11 mouse cellular contexts compared by ENCODE assay signal in genomic region chr16:32524244-32524615, GRCm38 (mm10). TPM values are rescaled to one million over a fixed set of nuclear protein-coding genes. Genes with fewer than 3 reads are reported as not detected.
DNase-seq lines count a peak whose midpoint lies in the region; ATAC-seq and TF ChIP-seq lines count a peak whose summit lies in the region.
"Had no signal": no experiment of that assay in that cellular context is flagged by ENCODE, and none has a peak within 500 bp of the region (broad histone marks: within the 10 kb centered on the region; RNA-seq: fewer than 3 reads in every experiment).

No protein-coding gene starts in this region.

- no peaks in the 10 kb centered on the region for H3K9me3 ChIP-seq in hindbrain, embryonic 10.5 days
- H3K9me3 ChIP-seq in midbrain, postnatal 0 days (ENCODE audit: low read length) = no peaks in the 10 kb centered on the region
- H3K9me3 ChIP-seq: megakaryocyte, embryonic 14.5 days had no signal

- no peak for DNase-seq in heart, adult 2 months
- DNase-seq in heart, postnatal 25 days (ENCODE audit: low spot score) = no peak
- DNase-seq in adrenal gland, adult 8-10 months = peak; percentile 71
- DNase-seq in hindbrain, embryonic 10.5 days (ENCODE audit: low spot score) = no peak
- DNase-seq in midbrain, postnatal 0 days (ENCODE audit: low spot score) = peak; percentile 19
- no peak for DNase-seq in testis, postnatal 14 days (ENCODE audit: low spot score)
- DNase-seq in kidney, postnatal 4 days = no peak
- no peak for DNase-seq in ovary, postnatal 36 days (ENCODE audit: low spot score)
- DNase-seq: kidney, adult 8-10 months had no signal

- 42% methylated on average over 5 of the region's 5 CpGs for WGBS in heart, adult 2 months
- WGBS in hindbrain, embryonic 10.5 days = 72% methylated on average over 5 of the region's 5 CpGs
- 44% methylated on average over 5 of the region's 5 CpGs for WGBS in midbrain, postnatal 0 days

- ATAC-seq in midbrain, postnatal 0 days (ENCODE audit: low FRiP score) = no peak

- H3K36me3 ChIP-seq in heart, adult 2 months (ENCODE audit: control insufficient read depth, insufficient read depth, low read length) = no peaks in the 10 kb centered on the region
- no peaks in the 10 kb centered on the region for H3K36me3 ChIP-seq in hindbrain, embryonic 10.5 days
- H3K36me3 ChIP-seq in midbrain, postnatal 0 days (ENCODE audit: insufficient read depth, low read length) = no peaks in the 10 kb centered on the region

- TF ChIP-seq CTCF in heart, adult 2 months (IDR thresholded peaks at IDR 0.05) = no peak
- TF ChIP-seq CTCF in midbrain, postnatal 0 days (IDR thresholded peaks at IDR 0.05) = no peak

- intact Hi-C loops in heart, adult 2 months (cut with DNase I) = loop anchor here (5.0 kb wide), 1 partner anchor 83 kb away; the partner anchor contains the start of gene Tfrc
- intact Hi-C loops in heart, postnatal 25 days (cut with DNase I) = no loop called here

- H3K4me2 ChIP-seq in midbrain, postnatal 0 days (ENCODE audit: low read depth, low read length, poor library complexity, severe bottlenecking) = no peak overlapping the region

- H3K27ac ChIP-seq in heart, adult 2 months = peak overlapping the region; percentile 81
- peak overlapping the region; percentile 57; the same call in 1 of the 2 replicates for H3K27ac ChIP-seq in hindbrain, embryonic 10.5 days
- H3K27ac ChIP-seq in midbrain, postnatal 0 days (ENCODE audit: low read depth, low read length) = no peak overlapping the region

- no peak for TF ChIP-seq POLR2A in heart, adult 2 months (IDR thresholded peaks at IDR 0.05; ENCODE audit: insufficient read depth, low read depth, low read length)

- TF ChIP-seq EP300 in heart, adult 2 months (IDR thresholded peaks at IDR 0.05; ENCODE audit: insufficient read depth, low read depth, low read length) = no peak

- no peak overlapping the region; the same call in 1 of the 2 replicates for H3K9ac ChIP-seq in heart, adult 2 months (ENCODE audit: low read depth, low read length)
- H3K9ac ChIP-seq in midbrain, postnatal 0 days (replicated peaks; ENCODE audit: low read length, poor library complexity, severe bottlenecking) = no peak overlapping the region

- no peaks in the 10 kb centered on the region for H3K79me2 ChIP-seq in heart, adult 2 months (replicated peaks; ENCODE audit: control insufficient read depth, insufficient read depth, low read length)

- H3K4me3 ChIP-seq in heart, adult 2 months = no peak overlapping the region
- no peak overlapping the region for H3K4me3 ChIP-seq in hindbrain, embryonic 10.5 days
- H3K4me3 ChIP-seq in midbrain, postnatal 0 days (ENCODE audit: low read depth, low read length) = no peak overlapping the region
- H3K4me3 ChIP-seq: erythroblast, embryonic 14.5 days; megakaryocyte, embryonic 14.5 days had no signal

- H3K4me1 ChIP-seq in heart, adult 2 months (ENCODE audit: control insufficient read depth, insufficient read depth, low read length) = peaks cover 6% of the 10 kb centered on the region; the same call in 1 of the 2 replicates
- peaks cover 19% of the 10 kb centered on the region for H3K4me1 ChIP-seq in hindbrain, embryonic 10.5 days (replicated peaks)
- no peaks in the 10 kb centered on the region; the same call in 1 of the 2 replicates for H3K4me1 ChIP-seq in midbrain, postnatal 0 days (ENCODE audit: insufficient read depth, low read length)

- no peaks in the 10 kb centered on the region for H3K27me3 ChIP-seq in heart, adult 2 months (ENCODE audit: control insufficient read depth, insufficient read depth, low read length)
- H3K27me3 ChIP-seq in hindbrain, embryonic 10.5 days (ENCODE audit: insufficient read depth, poor library complexity, severe bottlenecking) = no peaks in the 10 kb centered on the region
- no peaks in the 10 kb centered on the region for H3K27me3 ChIP-seq in midbrain, postnatal 0 days (ENCODE audit: insufficient read depth, low read length)

RNA-seq across cellular contexts. Expression of gene Zdhhc19, which starts 28.2 kb away (rescaled TPM):
- total RNA-seq in heart, adult 2 months (2021) = not detected
- not detected in 2 replicates for polyA plus RNA-seq in heart, adult 2 months (2012; rRNA removed)
- total RNA-seq in heart, postnatal 25 days (2021) = not detected
- not detected for total RNA-seq in adrenal gland, adult 8-10 months (2022)
- polyA plus RNA-seq in hindbrain, embryonic 10.5 days (2016; fragmentation: Nextera tagmentation; extraction: Ambion mirVana) = not detected in 2 replicates
- total RNA-seq in midbrain, postnatal 0 days (2014; rRNA removed) = not detected in 2 replicates
- 0.19 and 0.25 TPM in 2 replicates for polyA plus RNA-seq in midbrain, postnatal 0 days (2015; fragmentation: Nextera tagmentation; extraction: Ambion mirVana)
- polyA plus RNA-seq: erythroblast, embryonic 14.5 days had no signal

RNA-seq across cellular contexts. Expression of gene Slc51a, which starts 36.6 kb away (rescaled TPM):
- total RNA-seq in heart, adult 2 months (2021) = under 1 TPM; 0.55 to 0.63 TPM
- 0.64 and 1.1 TPM in 2 replicates for polyA plus RNA-seq in heart, adult 2 months (2012; rRNA removed)
- under 1 TPM; 0.75 to 0.95 TPM for total RNA-seq in heart, postnatal 25 days (2021)
- under 1 TPM; 0.22 to 0.34 (median 0.27) TPM for total RNA-seq in adrenal gland, adult 8-10 months (2022)
- polyA plus RNA-seq in hindbrain, embryonic 10.5 days (2016; fragmentation: Nextera tagmentation; extraction: Ambion mirVana) = 0.20 and 0.44 TPM in 2 replicates
- total RNA-seq in midbrain, postnatal 0 days (2014; rRNA removed) = not detected in 2 replicates
- 0.14 TPM in 1 of 2 replicates, not detected in the other for polyA plus RNA-seq in midbrain, postnatal 0 days (2015; fragmentation: Nextera tagmentation; extraction: Ambion mirVana)
- polyA plus RNA-seq: erythroblast, embryonic 14.5 days had no signal

Comparison
In these comparisons a context has a peak if more than half of its experiments do, and no peak if none do; other contexts are left out.
1. DNase-seq: peak in adrenal gland, adult 8-10 months (single experiment) and midbrain, postnatal 0 days (single experiment); none in heart, adult 2 months (0 of 2), heart, postnatal 25 days (single experiment), hindbrain, embryonic 10.5 days (single experiment), testis, postnatal 14 days (single experiment), kidney, postnatal 4 days (0 of 2) and ovary, postnatal 36 days (single experiment).